Mouse (Mus musculus): ENCODE measurements around the gene Cdh7. TPM values are rescaled to one million over a fixed set of nuclear protein-coding genes. Genes with fewer than 3 reads are reported as not detected.
"Not testable (repeated sequence)": the region's sequence is repeated elsewhere in the genome, so short reads cannot be mapped to it uniquely, and the experiment has no call there.

Gene Cdh7
- polyA plus RNA-seq, 1 experiment from 2014 or later, result 25.4 TPM

GRCm38 (mm10) chr1:110118862-110119261 is 136.6 kb downstream of the Cdh7 start:
- no peaks in the 10 kb centered on the region for H3K4me1 ChIP-seq (ENCODE audit: control insufficient read depth, insufficient read depth, low read depth, low read length)
- 6% methylated on average over 1 of the region's 1 CpGs for WGBS
- H3K36me3 ChIP-seq (ENCODE audit: control insufficient read depth, insufficient read depth, low read length), result no peaks in the 10 kb centered on the region

DNA sequence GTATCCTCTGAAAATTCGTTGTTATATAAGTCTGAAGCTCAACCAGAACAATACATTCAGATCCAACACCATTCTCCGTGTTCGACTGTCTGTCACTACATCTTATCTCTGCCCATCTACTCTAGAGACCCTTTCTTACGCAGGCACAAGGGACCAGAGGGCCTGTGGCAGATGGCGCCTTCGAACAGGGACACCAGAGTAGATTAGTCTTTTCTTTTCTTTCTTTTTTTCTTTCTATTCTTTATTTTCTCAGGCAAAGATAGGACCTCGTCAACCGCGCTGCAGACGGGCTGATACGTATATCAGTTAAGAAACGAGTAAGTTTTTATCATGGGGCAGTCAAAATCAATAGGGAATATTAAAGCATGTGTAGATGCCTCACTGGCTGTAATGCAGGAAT is 189.2 kb downstream of the Cdh7 start:
- WGBS, result 95% methylated on average over 2 of the region's 12 CpGs
- ATAC-seq; H3K4me3 ChIP-seq (ENCODE audit: low read length): not testable (repeated sequence)

More at GRCm38 (mm10) chr1:110118862-110119261, 136.6 kb downstream of the Cdh7 start:
- ATAC-seq, result no peak
- Histone ChIP-seq H3K27me3 (replicated peaks; ENCODE audit: control insufficient read depth, insufficient read depth, low read length) (no peaks in the 10 kb centered on the region), H3K9ac (ENCODE audit: low read depth, low read length) (no peak overlapping the region), H3K4me3 (ENCODE audit: low read length) (no peak overlapping the region), H3K27ac (ENCODE audit: low read depth, low read length) (no peak overlapping the region), H3K4me2 (ENCODE audit: low read length) (no peak overlapping the region), H3K9me3 (ENCODE audit: control insufficient read depth, low read length) (no peaks in the 10 kb centered on the region)

More for the DNA sequence above, 189.2 kb downstream of the Cdh7 start:
- H3K27me3 ChIP-seq (replicated peaks; ENCODE audit: control insufficient read depth, insufficient read depth, low read length); H3K4me2 ChIP-seq (ENCODE audit: low read length); H3K27ac ChIP-seq (ENCODE audit: low read depth, low read length); H3K9ac ChIP-seq (ENCODE audit: low read depth, low read length); H3K9me3 ChIP-seq (ENCODE audit: control insufficient read depth, low read length); H3K4me1 ChIP-seq (ENCODE audit: control insufficient read depth, insufficient read depth, low read depth, low read length); H3K36me3 ChIP-seq (ENCODE audit: control insufficient read depth, insufficient read depth, low read length): not testable (repeated sequence)
